Mouse (Mus musculus) C2C12 (cell line): Measurements from ENCODE around the gene Zfpl1.
"Not testable (repeated sequence)": the region's sequence is repeated elsewhere in the genome, so short reads cannot be mapped to it uniquely, and the experiment has no call there.

Experiments used
- CEBPB ChIP-seq: IDR thresholded peaks from one replicate; pipeline ENCODE4 v1.6.1; 2011; ENCODE audit warnings: low read depth, mild to moderate bottlenecking, control low read depth, moderate library complexity
- CTCF ChIP-seq: IDR thresholded peaks from one replicate; pipeline ENCODE4 v1.5.1; 2011; ENCODE audit not compliant: control insufficient read depth, insufficient read depth, insufficient read length
- FOSL1 ChIP-seq: IDR thresholded peaks from one replicate; pipeline ENCODE4 v1.8.0; 2011; ENCODE audit warnings: mild to moderate bottlenecking, low read length; ENCODE audit not compliant: poor library complexity, insufficient read depth, severe bottlenecking

DNA sequence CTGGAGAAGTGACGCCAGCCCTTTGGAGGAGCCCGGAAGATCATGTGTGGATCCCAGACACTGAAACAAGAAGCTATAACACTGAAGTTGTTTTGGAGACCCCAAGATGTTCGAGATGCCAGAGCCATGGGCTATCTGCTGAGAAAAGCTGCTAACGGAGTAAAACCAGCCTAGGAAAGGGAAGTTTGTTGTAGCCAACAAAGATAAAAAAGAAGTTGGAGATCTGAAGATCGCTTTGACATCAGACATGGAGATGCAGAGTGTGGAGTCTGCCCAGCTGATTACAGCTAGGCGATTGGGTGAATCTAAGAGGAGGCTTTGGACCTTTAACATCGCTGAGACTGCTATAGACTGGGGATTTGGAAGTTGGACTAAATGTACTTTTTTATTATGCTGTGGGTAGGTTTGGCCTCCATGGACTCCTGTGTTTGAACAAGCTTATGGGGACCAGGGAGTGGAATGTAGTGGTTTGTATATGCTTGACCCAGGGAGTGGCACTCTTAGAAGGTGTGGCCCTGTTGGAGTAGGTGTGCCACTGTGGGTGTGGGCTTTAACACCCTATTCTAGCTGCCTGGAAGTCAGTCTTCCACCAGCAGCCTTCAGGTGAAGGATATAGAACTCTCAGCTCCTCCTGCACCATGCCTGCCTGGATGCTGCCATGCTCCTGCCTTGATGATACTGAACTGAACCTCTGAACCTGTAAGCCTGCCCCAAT, 45.8 kb upstream of the Zfpl1 start:
- not testable (repeated sequence) for TF ChIP-seq CTCF, FOSL1, CEBPB
